Mouse (Mus musculus): ENCODE data around the gene Cwc22. TPM values are rescaled to one million over a fixed set of nuclear protein-coding genes. Genes with fewer than 3 reads are reported as not detected.

Gene Cwc22
- polyA plus RNA-seq, 1 experiment from 2014 or later: 29.5 TPM

DNA sequence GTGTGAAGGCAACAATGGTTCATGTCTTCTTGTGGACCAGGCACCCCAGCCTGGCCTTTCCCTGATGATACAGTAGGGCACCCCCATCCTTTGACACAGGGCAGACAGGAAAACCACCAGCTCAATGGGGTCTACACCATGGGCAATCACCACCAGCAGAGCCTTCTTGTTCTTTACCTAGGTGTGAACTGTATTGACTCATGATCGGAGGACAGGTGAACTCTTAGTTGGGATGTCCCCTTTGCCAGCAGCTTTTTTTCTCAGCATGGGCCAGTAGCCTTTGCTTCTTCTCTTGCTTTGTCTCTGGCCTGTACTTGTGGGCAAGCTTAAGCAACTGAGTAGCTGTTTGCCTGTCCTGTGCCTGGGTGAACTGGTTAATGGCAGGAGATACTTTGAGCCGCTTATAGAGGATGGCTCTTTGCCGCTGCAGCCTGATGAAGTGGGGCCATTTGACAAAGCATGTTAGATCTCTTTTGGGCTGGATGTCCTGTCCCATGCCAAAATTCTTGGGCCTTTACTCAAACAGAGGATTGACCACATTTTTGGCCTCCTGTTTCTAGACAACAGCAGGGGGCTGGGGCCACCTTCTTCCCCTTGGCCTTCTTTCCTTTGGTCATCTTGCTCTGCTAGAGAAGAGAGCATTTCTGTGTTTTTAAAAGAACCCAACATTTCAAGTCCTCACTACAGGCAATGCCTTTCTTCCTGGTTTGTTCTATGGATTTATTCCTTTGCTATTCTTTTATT is 16.4 kb upstream of the Cwc22 start:
- Histone ChIP-seq H3K4me3 (replicated peaks) (no peak overlapping the region), H3K27me3 (replicated peaks) (no peaks in the 10 kb centered on the region), H3K9ac (no peak overlapping the region), H3K9me3 (no peaks in the 10 kb centered on the region), H3K36me3 (no peaks in the 10 kb centered on the region), H3K4me2 (no peak overlapping the region), H3K4me1 (no peaks in the 10 kb centered on the region), H3K27ac (no peak overlapping the region)
- ATAC-seq (ENCODE audit: insufficient read depth, low FRiP score, low read depth): no peak
- 96% methylated on average over 3 of the region's 3 CpGs for WGBS

DNA sequence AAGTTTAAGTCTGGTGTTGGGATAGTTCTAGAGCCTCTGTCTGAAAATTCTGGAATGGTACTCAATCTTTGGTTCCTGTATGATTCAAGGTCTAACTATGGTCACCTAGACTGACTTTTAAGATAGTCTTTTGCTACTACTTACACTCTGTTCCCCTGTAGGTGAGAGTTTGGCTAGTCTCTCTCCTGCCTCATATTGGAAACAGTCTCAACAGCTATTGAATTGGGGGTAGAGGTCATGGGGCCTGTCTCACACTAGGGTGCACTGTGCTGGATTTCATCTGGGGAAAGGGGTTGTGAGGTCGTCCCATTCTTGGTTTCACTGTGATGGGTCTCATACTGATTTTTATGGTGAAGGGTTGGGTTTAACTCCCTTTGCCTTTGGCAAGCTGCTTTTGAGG is 15.1 kb upstream of the Cwc22 start:
- no peaks in the 10 kb centered on the region for H3K27me3 ChIP-seq (replicated peaks)
- H3K9me3 ChIP-seq: no peaks in the 10 kb centered on the region
- H3K4me3 ChIP-seq (replicated peaks): no peak overlapping the region
- H3K4me1 ChIP-seq: no peaks in the 10 kb centered on the region
- ATAC-seq (ENCODE audit: insufficient read depth, low FRiP score, low read depth): no peak
- H3K27ac ChIP-seq: no peak overlapping the region
- no peak overlapping the region for H3K9ac ChIP-seq
- WGBS: 76% methylated on average over 1 of the region's 1 CpGs
- H3K4me2 ChIP-seq: no peak overlapping the region
- no peaks in the 10 kb centered on the region for H3K36me3 ChIP-seq

DNA sequence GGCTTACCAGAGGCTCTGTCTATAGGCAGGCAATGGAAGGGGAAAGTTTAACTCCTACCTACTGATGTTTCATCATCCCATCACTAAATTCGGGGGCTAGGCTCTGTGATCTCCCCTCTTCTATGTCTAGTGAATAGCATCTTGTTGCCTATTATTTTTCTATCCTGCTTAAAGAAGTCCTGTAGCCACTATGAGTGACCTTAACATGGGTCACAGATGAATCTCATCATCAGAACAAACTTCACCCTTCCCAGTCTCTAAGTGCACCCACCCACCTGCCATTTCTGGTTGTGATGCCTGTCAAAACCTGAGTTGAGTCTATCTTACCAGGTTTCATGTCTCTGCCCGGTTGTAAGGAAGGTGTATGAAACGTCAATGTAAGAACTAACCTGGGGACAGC is 14.5 kb upstream of the Cwc22 start:
- Histone ChIP-seq H3K4me2 (no peak overlapping the region), H3K4me3 (replicated peaks) (no peak overlapping the region), H3K27ac (no peak overlapping the region), H3K4me1 (no peaks in the 10 kb centered on the region), H3K36me3 (no peaks in the 10 kb centered on the region), H3K9me3 (no peaks in the 10 kb centered on the region), H3K9ac (no peak overlapping the region), H3K27me3 (replicated peaks) (no peaks in the 10 kb centered on the region)
- WGBS: 87% methylated on average over 3 of the region's 3 CpGs
- no peak for ATAC-seq (ENCODE audit: insufficient read depth, low FRiP score, low read depth)

DNA sequence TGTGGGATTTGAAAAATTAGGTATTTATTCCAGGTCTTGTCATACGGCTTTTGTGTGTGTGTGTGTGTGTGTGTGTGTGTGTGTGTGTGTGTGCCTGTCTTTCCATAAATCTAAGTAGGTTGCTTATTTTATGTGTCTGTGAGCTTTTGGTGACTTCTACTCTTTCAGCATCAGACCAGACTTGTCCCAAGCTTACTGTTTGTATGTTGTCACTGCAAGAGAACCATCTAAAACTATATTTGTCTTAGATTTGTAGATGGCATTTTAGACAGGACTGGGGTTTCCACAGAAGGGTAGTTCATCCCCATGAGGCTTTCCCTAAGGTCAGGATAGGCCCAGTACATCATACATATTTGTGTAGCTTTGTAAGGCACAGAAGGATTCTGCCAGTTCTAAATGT is 13.2 kb upstream of the Cwc22 start:
- Histone ChIP-seq H3K4me1 (no peaks in the 10 kb centered on the region), H3K9me3 (no peaks in the 10 kb centered on the region), H3K9ac (no peak overlapping the region), H3K36me3 (no peaks in the 10 kb centered on the region), H3K27me3 (replicated peaks) (no peaks in the 10 kb centered on the region), H3K4me3 (replicated peaks) (no peak overlapping the region), H3K27ac (no peak overlapping the region), H3K4me2 (no peak overlapping the region)
- 93% methylated on average over 1 of the region's 1 CpGs for WGBS
- ATAC-seq (ENCODE audit: insufficient read depth, low FRiP score, low read depth): no peak

DNA sequence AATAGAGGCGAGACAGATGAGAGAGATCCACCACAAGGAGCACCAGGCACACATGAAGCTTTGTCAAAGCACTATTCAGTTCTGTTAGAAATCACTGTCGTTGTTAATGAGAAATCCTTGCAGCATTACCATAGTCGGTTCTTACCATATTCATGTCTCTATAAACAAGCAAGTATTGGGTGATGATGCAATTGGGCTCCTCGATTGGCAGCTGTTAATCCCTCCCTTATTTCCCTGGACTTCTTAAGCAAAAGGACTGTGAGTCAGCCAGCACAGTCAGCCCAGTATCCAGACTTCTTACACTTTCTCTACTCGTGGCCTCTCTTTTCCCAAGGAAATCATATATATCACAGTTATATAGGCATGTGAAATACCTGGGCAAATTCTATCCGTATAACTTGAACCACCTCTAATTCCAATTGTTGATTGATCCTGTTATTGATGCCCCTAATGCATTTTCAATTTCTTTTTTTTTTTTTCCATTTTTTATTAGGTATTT is 5.3 kb upstream of the Cwc22 start:
- no peaks in the 10 kb centered on the region for H3K27me3 ChIP-seq (replicated peaks)
- H3K4me1 ChIP-seq: no peaks in the 10 kb centered on the region
- WGBS: 89% methylated on average over 6 of the region's 6 CpGs
- no peak overlapping the region for H3K27ac ChIP-seq
- H3K9me3 ChIP-seq: no peaks in the 10 kb centered on the region
- no peak overlapping the region for H3K9ac ChIP-seq
- no peak overlapping the region for H3K4me2 ChIP-seq
- no peak for ATAC-seq (ENCODE audit: insufficient read depth, low FRiP score, low read depth)
- H3K36me3 ChIP-seq: no peaks in the 10 kb centered on the region
- H3K4me3 ChIP-seq (replicated peaks): no peak overlapping the region

DNA sequence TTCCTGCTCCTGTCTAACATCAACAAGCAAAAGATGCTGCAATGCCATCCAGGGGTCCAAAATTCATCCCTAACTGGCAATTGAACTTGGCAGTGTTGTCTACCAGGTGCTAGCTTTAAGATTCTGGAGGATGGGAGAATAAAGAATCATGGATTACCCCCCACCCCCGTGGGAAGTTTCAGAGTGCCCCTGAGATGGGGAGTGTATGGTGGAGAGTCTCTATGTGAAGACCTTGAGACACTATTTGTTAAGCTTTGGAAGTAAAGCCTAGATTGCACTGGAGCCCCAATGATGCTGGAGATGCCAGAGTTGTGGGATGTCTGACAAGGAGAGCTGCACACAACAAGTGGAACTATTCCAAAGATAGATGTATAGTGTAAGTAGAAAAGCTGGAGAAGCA is 3.9 kb upstream of the Cwc22 start:
- no peak for ATAC-seq (ENCODE audit: insufficient read depth, low FRiP score, low read depth)
- H3K4me2 ChIP-seq: no peak overlapping the region
- H3K36me3 ChIP-seq: no peaks in the 10 kb centered on the region
- H3K4me1 ChIP-seq: no peaks in the 10 kb centered on the region
- H3K4me3 ChIP-seq (replicated peaks): no peak overlapping the region
- 55% methylated on average over 1 of the region's 1 CpGs for WGBS
- H3K9ac ChIP-seq: no peak overlapping the region
- no peak overlapping the region for H3K27ac ChIP-seq
- no peaks in the 10 kb centered on the region for H3K9me3 ChIP-seq
- H3K27me3 ChIP-seq (replicated peaks): no peaks in the 10 kb centered on the region

DNA sequence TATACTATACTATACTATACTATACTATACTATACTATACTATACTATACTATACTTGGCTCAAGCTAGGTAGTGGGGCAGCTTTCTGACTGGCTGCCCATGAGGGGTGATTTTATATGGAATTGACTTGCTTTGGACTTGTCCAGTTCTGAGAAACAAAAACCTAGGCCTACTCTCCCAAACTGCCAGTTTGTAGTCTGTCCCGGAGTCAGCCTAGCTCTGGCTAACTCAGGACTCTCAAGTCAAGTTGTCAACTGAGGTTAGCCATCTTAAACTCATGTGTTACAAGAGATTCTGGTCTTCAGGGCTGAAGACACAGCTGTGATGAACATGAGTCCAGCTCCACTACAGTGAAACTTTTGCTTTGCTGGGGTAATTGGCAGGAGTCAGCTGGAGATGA is 3.3 kb upstream of the Cwc22 start:
- no peaks in the 10 kb centered on the region for H3K9me3 ChIP-seq
- WGBS: 84% methylated on average over 1 of the region's 1 CpGs
- H3K36me3 ChIP-seq: no peaks in the 10 kb centered on the region
- H3K4me3 ChIP-seq (replicated peaks): no peak overlapping the region
- H3K27me3 ChIP-seq (replicated peaks): no peaks in the 10 kb centered on the region
- ATAC-seq (ENCODE audit: insufficient read depth, low FRiP score, low read depth): no peak
- H3K9ac ChIP-seq: no peak overlapping the region
- no peak overlapping the region for H3K27ac ChIP-seq
- H3K4me2 ChIP-seq: no peak overlapping the region
- H3K4me1 ChIP-seq: no peaks in the 10 kb centered on the region

DNA sequence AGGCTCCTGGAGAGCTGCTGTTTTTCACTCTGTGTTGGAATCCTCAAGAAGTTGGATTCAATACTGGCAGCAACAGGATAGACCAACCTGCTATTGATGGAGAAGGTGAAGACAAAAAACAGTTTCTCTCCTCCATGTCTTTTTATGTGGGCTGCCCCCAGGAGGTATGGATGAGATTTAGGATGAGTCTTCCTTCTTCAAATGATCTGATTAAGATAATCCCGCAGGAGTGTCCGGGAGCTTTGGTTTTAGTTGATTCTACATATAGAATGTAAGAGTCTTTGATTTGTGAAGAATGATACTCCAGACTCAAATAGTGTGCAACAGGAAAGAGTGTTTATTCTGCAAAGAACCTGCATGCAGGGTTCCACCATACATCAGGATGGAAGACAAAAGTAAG is 2.7 kb upstream of the Cwc22 start:
- no peak overlapping the region for H3K4me2 ChIP-seq
- H3K9me3 ChIP-seq: no peaks in the 10 kb centered on the region
- no peaks in the 10 kb centered on the region for H3K27me3 ChIP-seq (replicated peaks)
- H3K4me3 ChIP-seq (replicated peaks): no peak overlapping the region
- H3K36me3 ChIP-seq: no peaks in the 10 kb centered on the region
- no peak overlapping the region for H3K27ac ChIP-seq
- no peak overlapping the region for H3K9ac ChIP-seq
- ATAC-seq (ENCODE audit: insufficient read depth, low FRiP score, low read depth): no peak
- WGBS: 82% methylated on average over 2 of the region's 2 CpGs
- no peaks in the 10 kb centered on the region for H3K4me1 ChIP-seq

DNA sequence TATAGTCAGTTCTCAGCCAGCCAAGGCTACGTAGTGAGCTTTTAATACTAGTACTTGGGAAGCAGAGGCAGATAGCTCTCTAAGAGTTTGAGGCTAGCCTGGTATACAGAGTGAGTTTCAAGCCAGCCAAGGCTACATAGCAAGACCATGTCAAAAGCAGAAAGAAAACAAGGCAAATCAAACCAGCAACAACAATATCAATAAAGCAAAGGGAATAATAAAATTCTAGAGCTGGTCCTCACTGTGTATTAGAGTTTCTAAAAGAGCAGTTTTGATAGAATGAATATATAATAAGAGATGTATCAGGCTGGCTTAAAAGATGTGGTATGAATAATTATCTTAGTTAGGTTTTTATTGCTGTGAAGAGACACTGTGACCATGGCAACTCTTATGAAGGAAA is 2.0 kb upstream of the Cwc22 start:
- H3K27me3 ChIP-seq (replicated peaks): no peaks in the 10 kb centered on the region
- no peaks in the 10 kb centered on the region for H3K9me3 ChIP-seq
- no peak for ATAC-seq (ENCODE audit: insufficient read depth, low FRiP score, low read depth)
- H3K4me2 ChIP-seq: no peak overlapping the region
- H3K9ac ChIP-seq: no peak overlapping the region
- H3K4me1 ChIP-seq: no peaks in the 10 kb centered on the region
- H3K27ac ChIP-seq: no peak overlapping the region
- 78% methylated on average over 1 of the region's 1 CpGs for WGBS
- no peak overlapping the region for H3K4me3 ChIP-seq (replicated peaks)
- no peaks in the 10 kb centered on the region for H3K36me3 ChIP-seq

DNA sequence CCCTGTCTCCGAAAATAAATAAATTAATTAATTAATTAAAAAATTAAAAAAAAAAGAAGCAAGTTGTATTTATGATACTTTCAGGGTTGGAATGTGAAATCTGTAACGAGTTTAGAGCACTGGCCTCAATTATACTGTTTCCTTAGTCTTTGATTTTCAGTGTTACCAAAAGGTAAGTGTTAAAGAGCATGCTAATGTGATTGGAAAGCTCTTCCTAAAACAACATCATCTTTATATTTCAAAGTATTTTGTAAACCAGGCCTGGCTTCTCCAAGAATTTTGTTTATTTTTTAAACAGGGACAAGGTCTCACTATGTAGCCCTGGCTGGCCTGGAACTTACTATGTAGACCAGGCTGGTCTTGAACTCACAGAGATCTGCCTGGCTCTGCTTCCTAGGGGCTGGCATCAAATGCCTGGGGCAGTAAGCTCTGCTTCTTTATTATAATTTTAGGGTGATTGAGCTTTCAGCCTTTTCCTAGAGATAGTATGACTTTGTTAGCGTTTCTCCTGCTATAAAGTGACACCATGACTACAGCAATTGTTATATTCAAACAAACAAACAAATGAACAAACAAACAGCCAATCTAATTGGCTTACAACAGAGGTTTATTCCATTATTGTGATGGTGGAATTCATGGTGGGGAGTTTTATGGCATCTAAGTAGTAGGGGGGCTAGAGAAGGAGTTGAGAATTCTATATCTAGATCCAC is 1.1 kb upstream of the Cwc22 start:
- no peak overlapping the region for H3K9ac ChIP-seq
- no peaks in the 10 kb centered on the region for H3K27me3 ChIP-seq (replicated peaks)
- 76% methylated on average over 3 of the region's 3 CpGs for WGBS
- no peaks in the 10 kb centered on the region for H3K4me1 ChIP-seq
- no peak overlapping the region for H3K4me3 ChIP-seq (replicated peaks)
- no peak overlapping the region for H3K4me2 ChIP-seq
- no peak for ATAC-seq (ENCODE audit: insufficient read depth, low FRiP score, low read depth)
- H3K36me3 ChIP-seq: no peaks in the 10 kb centered on the region
- H3K9me3 ChIP-seq: no peaks in the 10 kb centered on the region
- no peak overlapping the region for H3K27ac ChIP-seq

DNA sequence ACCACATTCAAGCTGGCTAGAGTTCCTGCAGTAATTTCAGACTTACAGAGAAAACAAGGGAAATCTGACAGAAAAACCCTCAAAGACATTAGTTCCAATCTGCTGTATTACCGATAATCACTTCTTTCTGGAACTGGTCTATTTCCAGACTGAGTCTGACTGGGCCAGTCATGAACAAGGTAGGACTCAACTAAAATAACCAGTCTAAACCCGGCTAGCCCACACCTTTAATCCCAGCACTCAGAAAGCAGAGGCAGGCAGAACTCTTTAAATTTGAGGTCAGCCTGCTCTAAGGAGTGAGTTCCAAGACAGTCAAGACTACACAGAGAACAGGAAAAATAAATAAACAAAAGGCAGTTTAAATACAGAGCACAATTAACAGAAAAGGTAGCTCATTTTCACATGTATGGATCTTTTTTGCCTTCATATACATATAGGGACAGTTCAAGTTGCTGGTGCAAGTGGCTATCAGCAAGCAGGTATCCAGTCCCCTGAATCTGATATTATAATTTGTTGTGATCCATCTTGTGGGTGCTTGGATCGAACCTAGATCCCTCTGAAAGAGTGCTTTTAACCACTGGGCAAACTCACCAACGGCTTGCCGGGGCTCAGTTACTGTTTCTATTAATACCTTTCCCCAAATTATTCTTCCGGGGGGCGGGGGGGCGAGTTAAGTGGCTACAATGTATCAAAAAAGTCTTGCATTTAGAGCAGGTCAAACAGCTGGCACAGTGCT is 1.1 kb downstream of the Cwc22 start:
- no peak for ATAC-seq (ENCODE audit: insufficient read depth, low FRiP score, low read depth)
- H3K4me1 ChIP-seq: no peaks in the 10 kb centered on the region
- no peaks in the 10 kb centered on the region for H3K36me3 ChIP-seq
- WGBS: 35% methylated on average over 8 of the region's 8 CpGs
- H3K9me3 ChIP-seq: no peaks in the 10 kb centered on the region
- H3K4me2 ChIP-seq: peak overlapping the region; percentile 85
- H3K27ac ChIP-seq: peak overlapping the region; percentile 67; the same call in 1 of the 2 replicates
- peak overlapping the region; percentile 72 for H3K4me3 ChIP-seq (replicated peaks)
- H3K9ac ChIP-seq: peak overlapping the region; percentile 92
- H3K27me3 ChIP-seq (replicated peaks): no peaks in the 10 kb centered on the region

DNA sequence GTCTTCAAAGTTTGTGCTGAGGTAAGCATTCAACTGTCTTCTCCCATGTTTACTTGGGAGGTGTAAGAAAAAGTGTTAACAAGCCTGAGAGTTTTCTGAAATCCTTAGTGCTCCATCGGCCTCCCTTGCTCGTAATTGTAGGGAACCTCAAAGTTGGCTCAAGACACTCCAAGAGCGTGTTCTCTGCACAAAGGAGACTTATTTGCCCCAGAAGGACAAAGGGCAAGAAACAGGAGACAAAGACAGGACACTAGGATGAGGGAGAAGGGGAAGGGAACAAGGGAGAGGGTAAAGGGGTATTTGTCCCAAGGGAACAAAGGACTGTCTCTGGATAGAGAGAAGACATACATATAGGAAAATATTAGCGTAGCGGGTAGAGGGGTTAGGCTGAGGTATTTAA is 1.9 kb downstream of the Cwc22 start:
- Histone ChIP-seq H3K27ac (no peak overlapping the region), H3K27me3 (replicated peaks) (no peaks in the 10 kb centered on the region), H3K9me3 (no peaks in the 10 kb centered on the region), H3K9ac (no peak overlapping the region), H3K4me2 (no peak overlapping the region), H3K4me3 (replicated peaks) (no peak overlapping the region), H3K36me3 (no peaks in the 10 kb centered on the region), H3K4me1 (no peaks in the 10 kb centered on the region)
- 92% methylated on average over 5 of the region's 5 CpGs for WGBS
- ATAC-seq (ENCODE audit: insufficient read depth, low FRiP score, low read depth): no peak

Measured in stomach, embryonic 15.5 days (tissue).